Mouse (Mus musculus) midbrain, embryonic 11.5 days (tissue): ENCODE results near the gene Abhd16b. TPM values are rescaled to one million over a fixed set of nuclear protein-coding genes. Genes with fewer than 3 reads are reported as not detected.

Source experiments
- polyA plus RNA-seq: library from polyadenylated mRNA; unstranded; fragments of >200 nt; fragmentation: Nextera tagmentation; extraction: Ambion mirVana; gene quantifications from 2 replicates; pipeline ENCODE4 v1.2.1, GENCODE M21; 2014

The Abhd16b gene
- polyA plus RNA-seq, 1 experiment from 2014 or later, result 0.15 TPM

Other genes with a start within 250 kb of the Abhd16b start
- 18.9 and 19.7 TPM in 2 replicates for gene Gmeb2, start 205.2 kb upstream of the Abhd16b start, polyA plus RNA-seq
- gene Stmn3, start 178.7 kb upstream of the Abhd16b start, polyA plus RNA-seq, result 357 and 359 TPM in 2 replicates
- gene Rtel1, start 173.5 kb upstream of the Abhd16b start, polyA plus RNA-seq, result 50.8 and 57.8 TPM in 2 replicates
- gene Zgpat, start 128.3 kb upstream of the Abhd16b start, polyA plus RNA-seq, result 34.5 and 36.8 TPM in 2 replicates
- gene Arfrp1, start 127.8 kb upstream of the Abhd16b start, polyA plus RNA-seq, result 54.2 and 60.9 TPM in 2 replicates
- gene Lime1, start 113.1 kb upstream of the Abhd16b start, polyA plus RNA-seq, result 19.7 TPM in 2 replicates
- gene Zbtb46, start 33.8 kb upstream of the Abhd16b start, polyA plus RNA-seq, result 16.2 and 16.5 TPM in 2 replicates
- gene Tpd52l2, start 3.9 kb downstream of the Abhd16b start, polyA plus RNA-seq, result 146 and 149 TPM in 2 replicates
- gene Dnajc5, start 27.3 kb downstream of the Abhd16b start, polyA plus RNA-seq, result 93.6 and 102 TPM in 2 replicates
- 46.4 and 50.2 TPM in 2 replicates for gene Uckl1, start 91.7 kb downstream of the Abhd16b start, polyA plus RNA-seq
- 77.0 and 82.6 TPM in 2 replicates for gene Prpf6, start 98.7 kb downstream of the Abhd16b start, polyA plus RNA-seq
- gene Zfp512b, start 99.6 kb downstream of the Abhd16b start, polyA plus RNA-seq, result 24.6 and 27.0 TPM in 2 replicates
- 63.4 and 64.4 TPM in 2 replicates for gene Samd10, start 106.0 kb downstream of the Abhd16b start, polyA plus RNA-seq
- not detected in 2 replicates for gene Gm29797, start 163.8 kb downstream of the Abhd16b start, polyA plus RNA-seq
- 12.5 and 14.6 TPM in 2 replicates for gene Sox18, start 178.4 kb downstream of the Abhd16b start, polyA plus RNA-seq
- gene Tcea2, start 187.1 kb downstream of the Abhd16b start, polyA plus RNA-seq, result 15.5 and 16.0 TPM in 2 replicates
- 61.6 and 65.4 TPM in 2 replicates for gene Rgs19, start 200.8 kb downstream of the Abhd16b start, polyA plus RNA-seq
- not detected in 2 replicates for gene Lkaaear1, start 205.2 kb downstream of the Abhd16b start, polyA plus RNA-seq
- gene Oprl1, start 221.8 kb downstream of the Abhd16b start, polyA plus RNA-seq, result 21.7 and 22.9 TPM in 2 replicates